Mouse (Mus musculus) liver, adult 2 months (tissue): ENCODE data around the gene Pigh. TPM values are rescaled to one million over a fixed set of nuclear protein-coding genes. Genes with fewer than 3 reads are reported as not detected.

Experiments used
- DNase-seq: peaks from one replicate; pipeline ENCODE4 v3.0.0-alpha.2; 2011; ENCODE audit warnings: low read depth, low spot score; ENCODE audit errors: extremely low read depth
- H3K27ac ChIP-seq: fragments of 200-500 bp; replicated peaks from 2 replicates; pipeline ENCODE4 v1.5.1; 2012; ENCODE audit warnings: low read depth, mild to moderate bottlenecking, control low read depth, inconsistent platforms, low read length; ENCODE audit not compliant: insufficient read depth
- H3K27me3 ChIP-seq: fragments of 200-500 bp; 2 replicates; pipeline ENCODE4 v1.6.1; 2012; ENCODE audit warnings: mild to moderate bottlenecking, moderate library complexity, low read length, inconsistent platforms; ENCODE audit not compliant: control insufficient read depth, insufficient read depth
- H3K36me3 ChIP-seq: fragments of 200-500 bp; 2 replicates; pipeline ENCODE4 v1.6.1; 2012; ENCODE audit warnings: low read length, inconsistent platforms; ENCODE audit not compliant: control insufficient read depth, insufficient read depth
- H3K4me1 ChIP-seq: fragments of 200-500 bp; 2 replicates; pipeline ENCODE4 v1.6.1; 2011; ENCODE audit warnings: low read length; ENCODE audit not compliant: control insufficient read depth, insufficient read depth
- H3K4me3 ChIP-seq: fragments of 200-500 bp; 2 replicates; pipeline ENCODE4 v1.5.1; 2011; ENCODE audit warnings: low read depth, mild to moderate bottlenecking, control low read depth, low read length, moderate library complexity; ENCODE audit not compliant: insufficient read depth
- H3K79me2 ChIP-seq: fragments of 200-500 bp; 2 replicates; pipeline ENCODE4 v1.6.1; 2012; ENCODE audit warnings: inconsistent platforms, mild to moderate bottlenecking, low read length, moderate library complexity; ENCODE audit not compliant: control insufficient read depth, insufficient read depth
- H3K9ac ChIP-seq: fragments of 200-500 bp; 2 replicates; pipeline ENCODE4 v1.6.1; 2012; ENCODE audit warnings: low read depth, mild to moderate bottlenecking, control low read depth, inconsistent platforms, low read length
- CTCF ChIP-seq: fragments of 200-500 bp; IDR thresholded peaks from 2 replicates; pipeline ENCODE4 v1.5.1; 2011; ENCODE audit warnings: low read depth, low read length, control low read depth
- POLR2A ChIP-seq: fragments of 200-500 bp; IDR thresholded peaks from 2 replicates; pipeline ENCODE4 v1.6.1; 2011; ENCODE audit warnings: low read length, control low read depth; ENCODE audit not compliant: insufficient read depth; ENCODE audit errors: extremely low read depth
- WGBS: fragments of 180-500 bp; shearing (Covaris S2); methylation state at CpG from one replicate; pipeline ENCODE4 v1.1.7; 2018; 5-methylcytosine and 5-hydroxymethylcytosine counted together
- polyA plus RNA-seq: library from polyadenylated mRNA; depleted of rRNA; stranded (reverse); fragments of >200 nt; gene quantifications from 2 replicates; pipeline ENCODE4 v1.2.3, GENCODE M21; 2012
- total RNA-seq: library from RNA; depleted of rRNA; stranded (reverse); fragments of >200 nt; gene quantifications from 2 replicates; pipeline ENCODE4 v1.2.3, GENCODE M21; 2014

Gene Pigh
- total and polyA plus RNA-seq, 2 experiments: 4.4 to 6.4 TPM

DNA sequence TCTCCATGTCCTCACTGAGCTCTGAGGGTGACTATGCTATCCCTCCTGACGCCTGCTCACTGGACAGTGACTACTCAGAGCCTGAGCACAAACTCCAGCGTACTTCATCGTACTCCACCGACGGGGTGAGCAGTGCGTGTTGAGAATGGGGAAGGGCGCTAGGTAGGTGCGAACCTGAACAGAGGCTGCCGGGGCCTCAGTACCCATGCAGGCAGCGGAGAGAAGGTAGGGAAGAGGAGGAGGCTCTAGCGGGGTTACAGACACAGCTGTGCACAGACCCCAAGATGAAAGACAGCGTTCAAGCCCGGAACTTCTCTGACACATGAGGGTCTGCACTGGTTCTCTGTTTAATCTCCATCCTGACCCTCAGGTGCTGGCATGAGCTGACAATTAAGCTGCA, 25.0 kb downstream of the Pigh start:
- no peaks in the 10 kb centered on the region for H3K4me1 ChIP-seq
- no peak overlapping the region for H3K9ac ChIP-seq
- H3K27ac ChIP-seq: no peak overlapping the region
- TF ChIP-seq POLR2A (no peak), CTCF (no peak)
- H3K4me3 ChIP-seq: no peak overlapping the region
- WGBS: 94% methylated on average over 13 of the region's 13 CpGs
- H3K79me2 ChIP-seq: no peaks in the 10 kb centered on the region
- H3K36me3 ChIP-seq: no peaks in the 10 kb centered on the region
- no peak for DNase-seq
- no peaks in the 10 kb centered on the region for H3K27me3 ChIP-seq

DNA sequence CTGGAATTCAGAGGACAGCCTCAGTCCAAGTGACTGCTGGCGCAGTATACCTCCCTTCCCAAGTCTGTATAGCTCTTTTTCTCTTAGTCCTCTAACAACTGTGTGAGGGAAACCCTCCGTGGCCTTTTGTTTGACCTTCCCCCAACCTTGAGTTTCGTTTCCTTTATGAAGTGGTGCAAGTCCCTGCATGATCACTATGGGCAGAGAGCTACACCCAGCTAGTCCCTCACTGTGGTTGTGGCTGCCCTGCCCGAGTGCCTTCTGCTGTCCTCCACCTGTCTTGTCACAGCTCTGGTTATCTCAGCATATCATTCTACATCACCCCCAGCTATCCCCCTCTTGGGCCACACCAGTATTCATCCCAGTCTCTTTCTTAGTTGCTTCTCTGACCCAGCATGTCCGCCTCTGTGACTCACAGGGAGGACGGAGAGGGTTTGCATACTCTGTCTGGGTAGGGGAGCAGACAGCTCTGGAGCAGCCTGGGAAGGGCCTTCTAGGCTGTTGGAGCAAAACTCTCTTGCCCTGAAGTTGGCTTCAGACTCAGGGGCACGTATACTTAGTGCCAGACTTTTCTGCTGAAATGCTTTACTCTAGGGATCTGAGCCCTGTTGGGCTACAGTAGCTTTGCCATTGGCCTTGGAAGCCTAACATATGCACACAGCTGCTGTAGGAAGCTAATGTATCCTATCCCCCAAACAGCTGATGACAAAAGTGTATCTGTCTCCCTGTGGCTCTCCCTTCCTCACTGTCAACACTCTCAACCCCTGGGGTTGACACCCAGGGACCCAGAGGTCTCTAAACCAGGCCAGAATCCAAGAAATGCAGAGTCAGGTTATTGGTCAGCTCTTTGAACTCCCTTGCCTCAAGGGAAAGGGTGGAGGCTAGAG, 28.4 kb downstream of the Pigh start:
- H3K27ac ChIP-seq: no peak overlapping the region
- no peak for TF ChIP-seq CTCF
- no peak for TF ChIP-seq POLR2A
- no peaks in the 10 kb centered on the region for H3K79me2 ChIP-seq
- no peaks in the 10 kb centered on the region for H3K4me1 ChIP-seq
- no peaks in the 10 kb centered on the region for H3K27me3 ChIP-seq
- DNase-seq: no peak
- WGBS: 78% methylated on average over 7 of the region's 7 CpGs
- H3K4me3 ChIP-seq: no peak overlapping the region
- no peak overlapping the region for H3K9ac ChIP-seq
- H3K36me3 ChIP-seq: no peaks in the 10 kb centered on the region

DNA sequence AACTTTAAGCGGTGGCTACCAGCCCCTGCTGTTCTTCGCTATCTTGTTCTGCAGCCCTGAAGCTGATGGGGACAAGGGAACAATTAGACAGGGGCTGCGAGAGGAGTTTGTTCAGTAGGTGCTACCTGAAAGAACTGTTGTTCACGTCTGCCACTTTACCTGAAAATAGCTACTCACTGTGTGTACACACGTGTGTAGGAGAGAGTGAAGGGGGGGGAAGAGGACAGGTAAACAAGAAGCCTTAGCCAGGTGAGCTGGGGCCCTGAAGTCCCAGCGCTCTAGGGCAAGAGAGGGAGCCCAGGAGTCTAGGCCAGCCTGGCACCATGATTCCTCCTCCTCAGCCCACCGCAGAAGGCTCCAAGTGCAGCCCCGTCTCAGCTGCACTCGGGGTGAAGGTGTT, 29.3 kb downstream of the Pigh start:
- no peak for DNase-seq
- no peak for TF ChIP-seq CTCF
- TF ChIP-seq POLR2A: no peak
- no peaks in the 10 kb centered on the region for H3K27me3 ChIP-seq
- no peak overlapping the region for H3K9ac ChIP-seq
- H3K79me2 ChIP-seq: no peaks in the 10 kb centered on the region
- no peak overlapping the region for H3K4me3 ChIP-seq
- no peak overlapping the region for H3K27ac ChIP-seq
- no peaks in the 10 kb centered on the region for H3K4me1 ChIP-seq
- WGBS: 91% methylated on average over 9 of the region's 9 CpGs
- no peaks in the 10 kb centered on the region for H3K36me3 ChIP-seq

DNA sequence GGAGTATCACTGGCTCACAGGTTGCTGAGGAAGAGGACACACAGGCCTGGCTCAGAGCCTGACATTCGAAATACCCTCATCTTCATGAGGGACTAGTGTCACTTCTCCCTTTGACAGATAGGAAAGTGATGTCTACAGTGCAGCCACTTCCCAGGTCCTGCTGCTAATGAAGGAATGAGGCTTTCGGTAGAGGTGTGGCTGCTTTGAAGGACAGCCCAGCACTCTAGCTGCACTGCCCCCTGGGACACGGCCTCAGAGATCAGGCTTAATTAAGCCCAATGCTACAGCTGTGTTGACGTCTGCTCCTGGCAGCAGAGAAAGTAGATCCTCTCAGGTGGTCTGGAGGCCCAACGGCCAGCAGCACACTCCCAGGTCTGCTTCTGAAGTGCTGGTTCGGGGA, 29.9 kb downstream of the Pigh start:
- Histone ChIP-seq H3K9ac (no peak overlapping the region), H3K27me3 (no peaks in the 10 kb centered on the region), H3K4me3 (no peak overlapping the region), H3K4me1 (no peaks in the 10 kb centered on the region), H3K36me3 (no peaks in the 10 kb centered on the region), H3K27ac (no peak overlapping the region), H3K79me2 (no peaks in the 10 kb centered on the region)
- no peak for TF ChIP-seq CTCF
- no peak for TF ChIP-seq POLR2A
- WGBS: 93% methylated on average over 6 of the region's 6 CpGs
- DNase-seq: no peak

DNA sequence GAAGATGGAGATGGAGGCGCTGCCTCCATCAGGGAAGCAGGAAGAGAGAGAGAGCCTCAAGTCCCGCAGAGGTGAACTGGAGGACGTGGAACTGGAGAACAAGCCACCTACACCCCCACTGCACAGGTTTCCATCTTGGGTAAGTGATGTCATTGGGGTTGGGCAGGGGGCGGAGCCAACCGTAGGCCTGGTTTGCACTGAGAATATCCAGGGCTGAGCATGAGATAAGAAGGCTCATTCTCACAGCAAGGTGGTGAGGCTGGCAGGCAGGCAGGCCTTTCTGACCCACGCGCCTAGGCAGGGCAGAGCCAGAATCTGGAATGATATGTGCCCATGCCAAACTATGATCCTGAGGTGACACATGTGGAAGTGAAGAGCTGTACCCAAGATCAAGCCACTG, 34.2 kb downstream of the Pigh start:
- WGBS: 93% methylated on average over 7 of the region's 7 CpGs

DNA sequence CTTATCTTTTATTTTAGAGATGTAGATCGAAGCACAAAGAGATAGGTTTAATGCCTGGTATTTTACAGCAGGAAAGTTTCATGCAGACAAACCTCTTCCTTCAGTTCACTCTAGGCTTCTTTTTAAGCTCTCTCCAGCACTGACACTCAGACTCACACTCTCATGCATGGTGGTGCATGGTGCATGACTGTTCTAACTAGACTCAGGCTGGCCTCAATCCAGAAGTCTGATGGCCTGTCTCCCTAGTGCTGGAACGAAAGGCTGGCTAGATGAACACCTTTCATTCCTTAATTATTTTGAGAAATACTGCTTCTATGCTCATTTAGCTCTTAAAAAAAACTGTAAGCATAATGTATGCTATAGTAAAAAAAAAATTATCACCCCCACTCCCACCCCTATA, 37.4 kb downstream of the Pigh start:
- Histone ChIP-seq H3K4me1 (no peaks in the 10 kb centered on the region), H3K36me3 (no peaks in the 10 kb centered on the region), H3K9ac (no peak overlapping the region), H3K27me3 (no peaks in the 10 kb centered on the region), H3K4me3 (no peak overlapping the region), H3K27ac (no peak overlapping the region), H3K79me2 (no peaks in the 10 kb centered on the region)
- DNase-seq: no peak
- 89% methylated on average over 2 of the region's 2 CpGs for WGBS
- TF ChIP-seq CTCF (no peak), POLR2A (no peak)

More for the DNA sequence above, 34.2 kb downstream of the Pigh start:
- H3K27me3 ChIP-seq: no peaks in the 10 kb centered on the region
- no peak overlapping the region for H3K4me3 ChIP-seq
- TF ChIP-seq CTCF: no peak
- no peak for TF ChIP-seq POLR2A
- no peaks in the 10 kb centered on the region for H3K36me3 ChIP-seq
- no peaks in the 10 kb centered on the region for H3K79me2 ChIP-seq
- no peaks in the 10 kb centered on the region for H3K4me1 ChIP-seq
- no peak overlapping the region for H3K9ac ChIP-seq
- no peak for DNase-seq
- H3K27ac ChIP-seq: no peak overlapping the region
